Mouse (Mus musculus) cerebellum, adult 11 months (tissue): ENCODE measurements around the gene Ampd3.

Experiments used
- DNase-seq: peaks from one replicate; pipeline ENCODE4 v3.0.0; 2022

The Ampd3 gene

DNA sequence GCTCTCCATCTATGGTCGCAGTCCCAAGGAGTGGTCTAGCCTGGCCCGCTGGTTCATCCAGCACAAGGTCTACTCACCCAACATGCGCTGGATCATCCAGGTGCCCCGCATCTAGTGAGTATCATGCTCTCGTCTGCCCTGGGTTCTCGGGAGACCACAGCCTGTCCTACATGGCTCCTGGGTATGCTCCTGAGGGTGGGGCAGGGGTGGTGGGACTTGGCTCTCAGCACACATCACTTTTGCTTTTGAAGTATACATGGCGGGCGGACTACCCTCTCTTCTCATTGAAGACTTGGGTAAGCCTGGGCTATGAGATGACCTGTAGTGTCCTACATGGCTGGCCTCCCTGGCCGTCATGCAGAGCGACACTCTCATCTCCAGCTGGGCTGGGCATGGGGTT is 35.1 kb downstream of the Ampd3 start:
- DNase-seq, result no peak

DNA sequence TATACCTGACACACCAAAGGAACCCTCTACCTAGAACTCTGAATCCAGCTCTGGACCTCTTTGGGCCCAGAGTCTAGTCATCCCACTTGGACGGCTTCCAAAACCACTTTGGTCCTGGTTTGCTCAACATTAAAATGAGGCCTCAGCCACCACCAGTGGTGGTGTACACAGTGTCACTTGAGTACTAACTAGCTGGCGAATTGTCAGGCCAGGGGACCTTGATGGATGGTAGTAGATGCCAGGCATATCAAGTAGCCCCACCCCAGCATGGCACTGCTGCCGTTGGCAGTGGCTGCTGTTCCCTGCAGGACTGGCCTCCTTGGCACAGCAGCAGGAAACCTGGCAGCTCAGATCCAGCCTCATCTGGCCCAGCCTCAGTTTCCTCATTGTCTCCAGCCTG is 36.3 kb downstream of the Ampd3 start:
- no peak for DNase-seq

DNA sequence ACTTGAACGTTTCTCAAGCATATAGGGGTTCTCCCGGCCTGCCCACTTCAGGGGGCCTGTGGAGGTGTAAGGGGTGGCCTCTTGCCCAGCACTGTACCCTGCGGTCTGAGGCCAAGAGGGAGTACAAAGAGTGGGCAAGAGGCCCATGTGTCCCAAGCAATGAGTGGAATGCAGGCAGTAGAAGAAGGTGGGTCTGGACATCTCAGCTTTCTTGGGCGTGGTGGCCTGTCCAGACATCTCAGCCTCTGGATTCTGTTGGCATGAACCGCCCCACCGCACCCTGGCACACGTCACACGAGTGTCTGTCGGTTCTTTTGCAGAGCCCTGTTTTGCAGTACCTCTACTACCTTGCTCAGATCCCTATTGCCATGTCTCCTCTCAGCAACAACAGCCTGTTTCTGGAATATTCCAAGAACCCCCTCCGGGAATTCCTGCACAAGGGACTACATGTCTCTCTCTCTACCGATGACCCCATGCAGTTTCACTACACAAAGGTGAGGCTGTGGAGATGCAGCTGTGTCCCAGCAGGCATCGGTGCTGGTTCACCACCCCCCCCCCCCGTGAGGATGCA is 39.5 kb downstream of the Ampd3 start:
- DNase-seq, result no peak

DNA sequence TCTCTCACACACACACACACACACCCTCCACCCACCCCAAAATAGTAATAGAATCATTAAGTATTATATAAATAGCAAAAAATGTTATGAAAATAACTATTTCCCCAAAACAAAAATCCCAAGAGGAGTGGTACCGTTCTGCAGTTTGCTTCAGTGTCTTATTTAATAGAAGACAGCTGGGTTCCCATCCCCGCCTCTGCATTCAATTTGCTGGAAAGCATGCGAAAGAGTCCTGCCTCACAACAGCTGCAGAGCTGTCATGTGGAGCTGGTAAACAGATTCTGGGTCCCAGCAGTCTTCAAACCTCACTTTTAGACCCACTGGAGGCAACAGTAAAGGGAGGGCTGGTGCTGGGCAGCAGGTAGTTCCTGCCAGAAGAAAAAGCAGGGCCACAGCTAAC is 41.0 kb downstream of the Ampd3 start:
- DNase-seq, result no peak

DNA sequence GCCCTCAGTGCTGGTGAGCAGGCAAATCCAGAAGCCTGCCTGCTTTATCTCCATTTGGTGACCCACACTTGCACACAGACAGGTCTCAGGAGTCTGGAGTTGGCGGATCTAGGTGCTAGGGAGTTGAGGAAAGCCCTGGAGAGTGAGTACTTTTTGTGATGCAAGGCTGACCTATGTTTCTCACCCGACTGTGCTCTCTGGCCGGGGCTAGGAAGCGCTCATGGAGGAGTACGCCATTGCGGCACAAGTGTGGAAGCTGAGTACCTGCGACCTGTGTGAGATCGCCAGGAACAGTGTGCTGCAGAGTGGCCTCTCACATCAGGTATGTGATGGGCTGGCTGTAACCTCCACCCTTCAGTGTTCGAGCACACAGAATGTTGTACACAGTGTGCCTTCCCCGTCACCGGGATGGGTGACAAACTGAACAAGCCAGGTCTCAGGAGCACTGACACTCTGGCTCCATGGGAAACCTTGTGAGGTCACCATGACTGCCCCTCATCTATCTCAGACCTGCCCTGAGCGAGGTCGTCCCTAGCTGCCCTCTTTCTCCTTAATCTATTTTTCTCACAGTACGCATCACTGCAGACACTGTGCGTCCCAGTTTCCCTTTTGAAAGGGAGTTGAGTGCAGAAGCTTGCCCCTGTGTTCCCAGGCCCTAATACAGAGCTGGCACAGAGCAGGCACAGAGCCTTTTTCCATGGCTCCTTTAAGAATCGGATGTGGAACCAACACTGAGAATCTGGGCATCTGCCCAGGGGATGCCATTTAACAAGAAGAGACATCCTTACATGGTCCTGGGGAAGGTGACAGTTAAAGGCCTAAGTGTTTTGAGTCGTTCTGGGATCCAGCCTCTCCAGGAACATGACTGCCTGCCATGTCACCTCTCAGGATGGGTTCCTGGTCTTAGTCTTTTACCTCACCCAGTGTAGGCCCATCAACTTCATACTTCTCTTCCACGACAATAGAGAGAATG is 41.9 kb downstream of the Ampd3 start:
- DNase-seq, result no peak

DNA sequence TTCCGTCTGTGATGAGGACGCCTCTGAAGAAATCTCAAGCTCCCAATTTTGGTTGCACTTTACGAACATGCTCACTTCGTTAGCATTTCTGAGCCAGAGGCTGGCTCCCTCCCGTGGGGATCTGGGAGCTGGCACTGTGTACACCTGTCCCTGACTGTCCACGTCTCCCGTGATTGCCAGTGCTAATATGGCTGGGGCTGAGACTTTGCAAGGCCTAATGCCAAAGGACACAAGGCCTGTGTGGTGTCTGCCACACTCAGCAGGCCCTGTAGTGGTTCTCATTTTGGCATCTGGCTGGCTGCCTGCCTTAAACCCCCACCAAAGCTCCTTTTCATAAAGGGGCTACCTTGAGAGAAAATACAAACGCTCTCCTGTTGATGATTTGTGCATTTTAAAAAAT is 43.0 kb downstream of the Ampd3 start:
- no peak for DNase-seq

DNA sequence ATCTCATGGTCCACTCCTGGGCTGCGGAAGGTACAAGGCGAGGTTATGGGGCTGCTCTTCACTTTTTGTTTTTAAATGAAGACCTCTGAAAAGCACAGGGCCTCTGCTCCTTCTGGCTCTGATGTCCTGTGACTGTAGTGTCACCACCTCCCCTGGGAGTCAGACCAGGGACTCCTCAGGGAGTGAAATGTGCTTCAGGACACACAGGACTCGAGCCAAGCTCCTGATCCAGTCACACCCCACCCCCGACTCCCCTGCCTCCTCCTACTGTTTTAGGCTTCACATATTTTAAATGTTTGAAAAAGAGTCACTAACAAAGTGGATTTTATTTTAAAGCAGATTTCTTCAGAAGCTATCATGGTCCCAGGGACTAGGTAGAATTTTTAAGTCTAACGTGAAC is 43.5 kb downstream of the Ampd3 start:
- no peak for DNase-seq

DNA sequence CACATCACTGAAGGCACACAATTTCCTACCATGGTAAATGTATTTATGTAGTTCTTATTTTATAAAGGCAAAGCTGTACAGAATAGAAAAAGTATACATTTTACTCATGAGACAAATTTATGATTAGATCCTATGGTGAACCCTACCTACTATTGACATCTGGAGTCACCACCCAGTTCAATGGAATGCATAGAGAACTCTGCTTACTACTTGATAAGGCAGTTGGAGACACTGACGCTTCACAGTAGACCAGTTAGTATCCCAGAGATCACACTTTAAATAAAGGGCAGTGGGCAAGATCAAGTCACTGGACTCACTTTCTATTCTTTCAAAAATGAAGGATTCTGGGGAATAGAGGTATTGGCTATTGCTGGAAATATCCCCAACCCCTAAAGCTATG is 46.0 kb downstream of the Ampd3 start:
- no peak for DNase-seq

DNA sequence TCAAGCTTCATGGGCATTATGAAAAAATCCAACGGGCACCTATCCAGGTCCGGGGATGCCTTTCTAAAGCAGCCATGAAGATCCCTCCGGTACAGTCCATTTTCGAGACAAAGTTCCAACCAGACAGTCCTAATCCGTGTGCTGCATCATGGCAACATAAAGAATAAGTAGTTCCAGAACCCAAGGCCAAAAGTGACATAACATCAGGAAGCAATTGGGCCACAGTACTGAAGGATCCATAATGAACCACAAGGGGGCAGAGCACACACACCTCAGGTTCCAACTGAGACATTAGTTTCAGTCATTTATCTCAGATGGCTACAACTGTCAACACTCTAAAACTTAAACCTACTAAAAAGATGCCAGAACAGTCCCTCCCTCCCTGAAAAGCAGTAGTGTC is 48.0 kb downstream of the Ampd3 start:
- no peak for DNase-seq

DNA sequence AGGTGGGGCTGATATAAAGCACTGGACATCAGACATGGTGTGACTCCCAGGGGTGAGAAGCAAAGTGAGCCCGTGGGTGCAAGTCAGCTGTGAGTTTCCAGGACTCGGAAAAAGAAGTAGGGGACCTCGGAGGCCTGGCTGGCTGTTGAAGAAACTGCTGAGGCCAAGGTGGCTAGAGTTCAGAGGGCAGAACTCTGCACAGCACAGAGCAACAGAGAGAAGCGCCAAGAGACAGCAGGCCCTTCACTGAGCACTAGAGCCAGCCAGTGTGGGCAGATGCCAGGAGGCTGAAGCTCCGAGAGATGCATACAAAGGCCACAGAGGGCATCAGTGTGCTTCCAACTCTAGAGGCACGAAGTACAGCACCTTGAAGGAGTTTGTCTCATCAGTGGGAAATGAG is 50.2 kb downstream of the Ampd3 start:
- no peak for DNase-seq

DNA sequence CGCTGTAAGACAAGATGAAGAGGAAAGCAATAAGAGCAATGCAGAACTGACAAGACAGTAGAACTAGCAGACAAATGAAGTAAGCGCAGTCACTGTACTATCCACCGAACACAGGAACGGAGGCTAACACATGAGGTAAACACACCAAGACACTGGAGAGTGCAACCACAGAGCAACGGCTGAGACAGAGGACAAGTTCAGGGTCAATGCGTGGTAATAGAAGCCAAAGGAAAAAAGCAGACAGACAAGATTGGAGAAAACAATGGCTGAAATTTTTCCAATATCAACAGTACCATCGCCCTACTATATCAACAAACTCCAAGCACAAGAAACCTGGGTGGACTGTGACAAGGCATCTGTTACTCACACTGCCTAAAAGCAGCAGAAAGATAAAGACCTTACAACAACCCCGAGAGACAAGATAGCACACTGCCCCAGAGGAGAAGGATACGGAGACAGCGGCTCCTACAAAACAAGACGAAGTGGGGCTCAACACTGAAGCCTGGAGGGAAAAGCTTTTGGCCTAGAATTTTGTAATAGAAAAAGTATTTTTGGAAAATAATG is 50.9 kb downstream of the Ampd3 start:
- DNase-seq, result no peak

DNA sequence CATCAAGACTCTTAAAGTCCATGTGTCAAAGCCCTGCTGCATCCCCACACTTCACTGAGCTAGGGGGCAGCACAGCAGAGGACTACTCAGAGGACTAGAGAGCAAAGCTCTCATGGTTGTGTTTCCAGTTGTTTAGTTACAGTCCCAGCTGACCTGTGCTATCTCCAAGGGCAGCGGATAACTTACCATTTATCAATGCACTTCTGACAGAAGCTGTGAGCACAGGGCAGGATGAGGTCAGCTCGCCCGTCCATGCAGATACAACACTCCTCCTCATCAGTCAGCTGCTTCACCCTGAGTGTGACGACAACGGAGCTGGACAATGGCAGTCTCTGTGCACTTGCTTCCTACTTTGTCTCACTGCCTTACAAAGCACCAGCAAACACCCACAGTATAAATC is 53.1 kb downstream of the Ampd3 start:
- no peak for DNase-seq

DNA sequence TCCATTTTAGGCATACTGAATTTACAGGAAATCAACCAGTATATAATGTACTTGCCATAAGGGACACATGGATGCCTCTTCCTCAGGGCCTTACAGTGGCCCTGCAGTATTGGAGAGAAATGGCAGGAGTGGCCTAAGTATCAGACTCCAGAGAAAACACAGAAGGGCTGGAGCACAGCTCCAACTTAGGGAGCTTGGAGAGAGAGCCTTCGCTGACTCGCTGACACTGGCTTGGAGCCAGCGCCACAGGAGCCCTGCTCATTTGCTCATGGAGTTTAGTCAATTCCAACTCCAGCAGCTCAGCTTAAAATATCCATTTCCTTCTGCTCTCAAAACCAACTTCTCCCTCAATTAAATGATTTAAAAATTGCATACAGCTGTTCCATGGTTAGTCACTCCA is 53.6 kb downstream of the Ampd3 start:
- peak; percentile 41 for DNase-seq

DNA sequence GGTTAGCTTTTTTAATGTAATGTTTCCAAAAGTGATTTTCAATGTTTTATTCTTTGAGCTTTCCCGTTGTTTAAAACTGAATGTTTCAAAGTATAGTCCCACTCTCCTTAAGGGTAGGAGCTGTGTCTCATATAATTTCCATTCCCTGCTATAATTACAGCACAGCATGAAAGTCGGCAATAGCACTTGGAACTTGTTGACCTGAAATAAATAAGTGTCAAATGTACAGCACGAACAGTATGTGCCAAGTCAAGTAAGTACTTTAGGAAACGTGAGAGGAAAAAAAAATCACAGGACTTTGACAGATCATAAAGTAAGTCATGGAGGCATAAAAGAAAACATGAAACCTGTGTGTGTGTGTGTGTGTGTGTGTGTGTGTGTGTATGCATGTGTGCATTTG is 54.0 kb downstream of the Ampd3 start:
- DNase-seq, result no peak

DNA sequence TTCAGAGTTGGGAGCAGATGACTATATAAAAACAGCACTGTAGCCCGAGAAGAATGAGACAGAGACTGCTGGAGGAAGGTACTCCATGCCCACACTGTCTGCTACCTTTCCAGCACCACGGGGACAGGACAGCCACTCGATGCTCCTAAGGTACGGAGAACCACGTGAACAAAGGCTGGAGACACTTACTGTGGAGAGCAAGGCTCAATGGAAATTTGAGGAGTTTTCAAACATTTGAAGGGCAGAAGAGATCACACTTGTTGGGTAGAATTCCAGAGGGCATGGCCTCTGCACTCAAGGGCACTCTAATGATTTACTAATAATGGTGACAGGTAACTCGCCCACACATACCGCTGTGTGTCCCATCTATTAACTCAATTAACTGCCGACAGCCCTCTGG is 55.1 kb downstream of the Ampd3 start:
- DNase-seq, result no peak

DNA sequence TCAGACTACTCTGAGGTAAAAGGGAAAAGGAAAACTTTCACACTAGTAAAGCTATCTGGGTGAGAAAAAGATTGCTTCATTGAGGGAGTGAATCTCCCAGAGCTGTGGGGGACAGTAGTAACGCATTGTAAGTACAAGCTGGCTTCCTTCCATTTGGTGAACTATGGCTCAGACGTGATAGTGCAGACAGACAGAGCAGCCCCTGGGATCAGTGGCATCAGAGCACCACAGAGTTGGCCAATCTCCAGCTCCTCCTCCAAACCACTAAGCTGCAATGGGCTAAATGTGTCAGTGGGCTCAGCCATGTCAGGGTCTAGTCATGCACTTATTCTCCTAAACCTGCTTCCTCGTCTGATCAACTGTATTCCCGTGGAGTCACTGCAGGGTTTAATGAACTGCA is 55.6 kb downstream of the Ampd3 start:
- DNase-seq, result no peak

DNA sequence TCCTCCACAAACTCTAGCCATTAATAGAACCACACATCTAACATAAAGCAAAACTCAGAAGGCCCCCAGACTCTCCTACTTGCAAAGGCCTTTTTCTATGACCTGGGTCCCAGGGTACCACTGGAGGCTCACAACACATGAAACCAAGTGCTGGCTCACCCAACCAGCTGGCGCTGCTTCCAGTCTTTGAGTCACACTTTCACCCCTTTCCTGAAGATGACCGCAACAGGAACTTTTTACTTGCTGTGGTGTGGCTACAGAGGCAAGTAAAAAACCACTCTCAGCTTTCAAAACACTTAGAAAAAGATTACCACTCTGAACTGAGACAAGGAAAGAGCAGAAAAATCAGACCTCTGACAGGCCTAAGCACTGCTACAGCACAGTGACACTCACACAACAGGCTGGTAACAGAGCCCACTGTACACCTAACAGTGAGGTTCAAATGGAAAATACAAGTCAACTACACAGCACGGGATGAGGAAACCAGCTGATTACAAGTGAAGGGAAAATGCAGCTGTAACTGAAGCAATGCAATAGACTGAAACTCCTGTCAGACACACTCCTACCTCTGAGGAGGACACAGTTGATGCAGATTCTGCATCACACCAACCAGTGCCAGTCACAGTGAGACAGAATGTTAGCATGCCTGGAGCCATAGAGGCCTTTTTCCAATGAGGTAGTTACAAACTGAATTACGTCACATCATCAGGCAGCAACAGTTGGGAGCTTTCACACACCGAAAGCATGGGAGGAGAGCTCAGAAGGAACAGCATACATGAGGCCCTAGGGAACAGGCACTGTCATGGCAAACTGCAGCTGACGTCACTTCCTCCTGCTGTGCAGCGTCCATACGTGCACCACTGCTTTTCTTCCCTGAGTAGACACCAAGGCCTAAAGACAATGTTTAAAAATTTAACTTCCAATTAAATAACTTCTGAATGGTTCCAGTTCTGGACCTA is 56.3 kb downstream of the Ampd3 start:
- DNase-seq, result no peak

DNA sequence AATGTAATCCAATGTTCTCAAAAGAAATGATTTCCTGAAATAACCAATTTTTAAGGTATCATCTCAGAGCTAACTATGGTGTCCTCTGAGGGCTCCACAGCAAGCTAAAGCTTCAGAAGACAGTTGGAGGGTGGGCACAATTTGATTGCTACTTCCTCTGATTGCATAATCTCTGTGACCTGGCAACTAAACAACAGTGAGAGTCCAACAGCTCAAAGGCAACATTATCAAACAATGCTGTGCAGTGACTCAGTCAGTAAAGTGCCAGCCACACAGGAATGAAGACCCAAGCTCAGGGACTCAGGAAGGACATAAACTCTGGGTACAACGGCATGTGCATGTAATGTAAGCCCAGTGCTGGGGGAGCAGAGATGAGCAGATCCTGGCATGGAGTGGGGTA is 65.0 kb downstream of the Ampd3 start:
- no peak for DNase-seq

DNA sequence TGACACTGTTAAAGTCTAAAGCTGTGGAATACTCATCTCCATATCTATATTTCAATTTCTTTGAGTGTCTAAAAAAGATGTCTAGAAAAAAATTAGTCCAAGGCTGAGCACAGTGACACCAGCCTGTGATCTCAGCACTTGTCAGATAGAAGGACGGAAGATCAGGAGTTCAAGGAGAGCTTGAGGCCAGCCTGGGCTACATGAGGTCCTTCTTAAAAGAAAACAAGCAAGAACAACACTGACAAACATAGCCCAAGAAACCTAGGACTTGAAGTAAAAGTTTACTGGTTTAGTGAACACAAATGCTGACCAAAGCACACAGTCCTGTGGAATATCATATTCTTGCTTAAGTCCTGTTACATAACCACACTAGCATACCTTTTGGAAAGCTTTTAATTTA is 66.0 kb downstream of the Ampd3 start:
- no peak for DNase-seq

DNA sequence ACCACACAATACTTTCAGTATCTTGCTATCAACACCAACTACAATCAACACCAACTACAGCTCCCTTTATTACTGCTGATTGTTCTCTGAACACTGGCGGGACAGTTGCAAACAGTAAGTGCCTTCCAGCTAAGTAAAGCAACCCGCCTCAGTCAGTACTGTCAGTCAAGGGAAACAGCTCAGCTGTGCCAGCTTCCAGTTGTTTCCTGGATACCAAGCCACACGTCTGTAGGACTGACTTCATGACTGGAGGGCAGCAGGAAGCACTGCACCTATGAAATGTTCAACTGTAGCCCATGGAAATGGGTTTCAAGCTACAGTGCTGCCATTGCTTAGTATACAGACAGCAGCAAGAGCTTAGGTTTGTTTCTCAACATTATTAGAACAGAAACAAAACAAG is 66.5 kb downstream of the Ampd3 start:
- no peak for DNase-seq

DNA sequence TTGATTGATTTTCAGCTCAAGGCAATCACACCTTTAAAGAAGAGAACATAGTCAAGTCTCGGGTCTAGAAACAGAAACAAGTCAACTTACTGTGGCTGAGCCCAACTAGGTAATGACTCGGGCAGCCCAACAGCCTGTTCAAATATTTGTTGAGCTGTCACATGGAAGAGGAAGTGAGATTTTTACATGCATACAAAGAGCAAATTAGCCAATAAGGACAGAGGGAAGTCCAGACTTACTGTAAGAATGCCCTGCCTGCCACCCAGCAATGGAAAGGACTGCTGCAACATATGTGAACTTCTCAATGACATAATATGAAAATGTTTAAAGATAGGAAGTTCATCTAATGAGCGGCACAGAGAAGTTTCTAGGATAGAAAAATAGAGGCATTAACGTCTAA is 72.3 kb downstream of the Ampd3 start:
- no peak for DNase-seq

DNA sequence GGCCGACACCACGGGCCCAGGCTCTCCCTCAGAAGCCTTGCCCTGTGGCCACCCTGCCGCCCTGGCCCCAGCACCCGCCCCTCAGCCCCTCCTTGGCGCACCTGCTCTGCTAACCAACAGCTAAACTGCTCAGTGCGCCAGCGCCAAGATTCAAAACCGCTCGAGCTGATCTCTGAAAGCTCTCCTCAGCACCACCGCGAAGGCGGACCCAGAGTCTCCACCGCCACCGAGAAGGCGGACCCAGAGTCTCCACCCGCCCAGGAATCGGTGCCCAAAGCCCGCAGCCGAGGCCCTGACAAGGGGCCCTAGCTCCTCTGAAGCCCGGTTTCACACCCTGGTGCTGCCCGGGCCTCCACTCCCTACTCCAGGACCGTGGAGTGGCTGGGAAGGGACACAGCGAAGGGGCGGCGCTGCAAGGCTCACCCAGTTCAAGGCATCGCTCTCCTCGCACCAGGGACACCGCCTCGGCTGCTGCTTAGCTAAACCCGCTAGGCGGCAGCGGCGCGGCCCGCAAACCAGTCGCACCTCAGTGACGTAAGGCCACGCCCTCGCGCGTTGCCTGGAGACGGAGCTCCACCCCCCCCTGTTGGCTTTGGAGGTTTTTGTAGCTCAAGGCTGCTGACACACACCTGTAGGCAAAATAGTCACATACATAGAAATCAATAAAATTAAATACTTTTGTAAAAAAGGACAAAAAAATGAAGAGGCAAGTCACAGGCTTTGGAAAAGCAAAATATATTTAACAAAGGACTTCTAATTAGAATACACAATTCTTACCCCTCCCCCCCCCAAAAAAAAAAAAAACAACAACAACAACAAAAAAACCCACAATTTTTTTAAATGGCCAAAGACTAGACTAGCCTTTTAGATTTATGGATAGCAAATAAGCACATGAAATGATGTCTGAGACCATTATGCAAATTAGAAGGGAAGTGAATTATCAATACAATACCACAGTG is 76.2 kb downstream of the Ampd3 start, which contains the start of gene Rnf141:
Rnf141 (minus strand) TSS at position 542 of the 959 bp plus-strand sequence.
- DNase-seq, result peak; percentile 87
